Mouse (Mus musculus) cerebellum, adult 2 months (tissue): ENCODE results near the gene Id2.

Experiments used
- CTCF ChIP-seq: fragments of 200-500 bp; IDR thresholded peaks from 2 replicates; pipeline ENCODE4 v1.5.1; 2011; ENCODE audit warnings: low read depth, mild to moderate bottlenecking, control low read depth, low read length, moderate library complexity, borderline replicate concordance; ENCODE audit not compliant: insufficient read depth
- POLR2A ChIP-seq: fragments of 200-500 bp; IDR thresholded peaks from 2 replicates; pipeline ENCODE4 v1.6.1; 2011; ENCODE audit warnings: low read length, control low read depth, borderline replicate concordance; ENCODE audit not compliant: insufficient read depth

DNA sequence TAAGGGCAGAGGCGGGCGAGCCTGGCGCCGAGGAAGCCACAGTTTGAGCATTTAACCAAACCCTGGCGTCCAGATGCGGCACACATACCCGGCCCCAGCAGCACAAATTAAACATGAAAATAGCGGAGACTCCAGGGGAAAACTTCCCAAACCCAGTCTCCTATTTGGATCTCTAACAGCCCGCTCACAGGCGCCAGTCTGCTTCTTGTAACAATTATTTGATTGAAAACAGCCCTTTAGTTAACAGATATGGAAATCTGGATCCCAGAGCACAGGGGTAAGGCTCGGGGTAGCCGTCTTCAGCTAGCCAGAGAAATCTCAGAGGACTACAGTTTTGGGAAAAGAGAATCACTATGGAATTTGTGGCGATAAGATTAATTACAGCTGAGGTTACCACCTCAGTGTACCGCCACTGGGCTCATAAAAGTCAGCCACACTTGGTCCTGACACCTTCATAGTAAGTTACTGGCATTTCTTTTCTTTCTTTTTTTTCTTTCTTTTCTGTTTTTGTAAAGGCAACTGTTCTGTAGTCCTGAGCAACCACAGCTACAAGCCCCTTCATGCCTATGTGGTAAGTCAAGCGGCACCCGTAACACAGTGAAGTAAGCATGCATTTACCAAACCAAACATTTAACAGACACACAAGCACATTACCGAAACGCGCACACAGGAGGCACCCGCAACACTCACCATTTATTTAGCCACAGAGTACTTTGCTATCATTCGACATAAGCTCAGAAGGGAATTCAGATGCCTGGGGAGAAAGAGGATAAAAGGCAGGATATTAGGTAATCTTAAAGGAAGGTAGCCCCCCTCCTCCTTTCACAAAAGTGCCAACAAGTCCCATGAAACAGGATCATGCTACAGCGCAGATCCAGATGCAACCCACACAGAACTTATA is 2.1 kb downstream of the Id2 start:
- no peak for TF ChIP-seq POLR2A
- no peak for TF ChIP-seq CTCF
